Mouse (Mus musculus): ENCODE results near the gene Tmem37.

GRCm38 (mm10) chr1:120083921-120084517 lies 10.1 kb upstream of the Tmem37 start:
- TF ChIP-seq MYOG (IDR thresholded peaks at IDR 0.05; ENCODE audit: control insufficient read depth in 1 of 3, insufficient read depth in 1 of 3, insufficient read length in 2 of 3, low read depth in 2 of 3), result no peak
- no peak for TF ChIP-seq TCF12 (IDR thresholded peaks at IDR 0.05; ENCODE audit: insufficient read depth, poor library complexity, severe bottlenecking)
- TF ChIP-seq MYOD1 (IDR thresholded peaks at IDR 0.05; ENCODE audit: control insufficient read depth in 1 of 3, insufficient read length in 2 of 3, low read depth in 2 of 3), result no peak
- no peak for TF ChIP-seq TCF3 (IDR thresholded peaks at IDR 0.05; ENCODE audit: insufficient read length, low read depth)
- TF ChIP-seq POLR2A (IDR thresholded peaks at IDR 0.05; ENCODE audit: insufficient read length, low read depth), result no peak
- no peak for TF ChIP-seq POLR2AphosphoS2 (IDR thresholded peaks at IDR 0.05; ENCODE audit: insufficient read length, low read depth)
- no peak for TF ChIP-seq MAX (IDR thresholded peaks at IDR 0.05; ENCODE audit: low read depth)
- no peak for TF ChIP-seq USF1 (IDR thresholded peaks at IDR 0.05; ENCODE audit: low read depth)
- no peak for TF ChIP-seq E2F4 (IDR thresholded peaks at IDR 0.05; ENCODE audit: insufficient read depth)
- TF ChIP-seq SRF (IDR thresholded peaks at IDR 0.05; ENCODE audit: control insufficient read depth, insufficient read length, low read depth), result no peak
- TF ChIP-seq CEBPB (IDR thresholded peaks at IDR 0.05; ENCODE audit: insufficient read depth, poor library complexity, severe bottlenecking), result no peak
- no peak for TF ChIP-seq REST (IDR thresholded peaks at IDR 0.05; ENCODE audit: insufficient read depth, insufficient read length)

Data from myocyte (in vitro differentiated cells).